Mouse (Mus musculus) stomach, embryonic 15.5 days (tissue): ENCODE data around the gene Olfr625-ps1. TPM values are rescaled to one million over a fixed set of nuclear protein-coding genes. Genes with fewer than 3 reads are reported as not detected.

Source experiments
- polyA plus RNA-seq: library from polyadenylated mRNA; unstranded; fragments of >200 nt; fragmentation: Nextera tagmentation; extraction: Ambion mirVana; gene quantifications from 2 replicates; pipeline ENCODE4 v1.2.1, GENCODE M21; 2015

Olfr625-ps1 gene
- polyA plus RNA-seq, 1 experiment from 2014 or later = not detected

Other genes starting within 250 kb of the Olfr625-ps1 start
- gene Olfr605, start 237.3 kb upstream of the Olfr625-ps1 start, polyA plus RNA-seq = not detected in 2 replicates
- gene Olfr606, start 233.7 kb upstream of the Olfr625-ps1 start, polyA plus RNA-seq = not detected in 2 replicates
- not detected in 2 replicates for gene Olfr607, start 218.6 kb upstream of the Olfr625-ps1 start, polyA plus RNA-seq
- not detected in 2 replicates for gene Olfr608, start 212.8 kb upstream of the Olfr625-ps1 start, polyA plus RNA-seq
- not detected in 2 replicates for gene Olfr609, start 184.7 kb upstream of the Olfr625-ps1 start, polyA plus RNA-seq
- gene Olfr610, start 170.6 kb upstream of the Olfr625-ps1 start, polyA plus RNA-seq = not detected in 2 replicates
- gene Olfr611, start 161.9 kb upstream of the Olfr625-ps1 start, polyA plus RNA-seq = not detected in 2 replicates
- not detected in 2 replicates for gene Olfr612, start 140.0 kb upstream of the Olfr625-ps1 start, polyA plus RNA-seq
- gene Olfr613, start 134.6 kb upstream of the Olfr625-ps1 start, polyA plus RNA-seq = not detected in 2 replicates
- not detected in 2 replicates for gene Olfr615, start 126.6 kb upstream of the Olfr625-ps1 start, polyA plus RNA-seq
- not detected in 2 replicates for gene Olfr616, start 113.6 kb upstream of the Olfr625-ps1 start, polyA plus RNA-seq
- not detected in 2 replicates for gene Olfr617, start 109.7 kb upstream of the Olfr625-ps1 start, polyA plus RNA-seq
- not detected in 2 replicates for gene Olfr618, start 92.6 kb upstream of the Olfr625-ps1 start, polyA plus RNA-seq
- not detected in 2 replicates for gene Olfr619, start 82.1 kb upstream of the Olfr625-ps1 start, polyA plus RNA-seq
- gene Olfr620, start 70.2 kb upstream of the Olfr625-ps1 start, polyA plus RNA-seq = not detected in 2 replicates
- not detected in 2 replicates for gene Olfr622, start 40.0 kb upstream of the Olfr625-ps1 start, polyA plus RNA-seq
- gene Olfr623, start 19.0 kb upstream of the Olfr625-ps1 start, polyA plus RNA-seq = not detected in 2 replicates
- gene Olfr624, start 11.5 kb upstream of the Olfr625-ps1 start, polyA plus RNA-seq = 0.03 and 0.04 TPM in 2 replicates
- not detected in 2 replicates for gene Olfr243, start 32.0 kb downstream of the Olfr625-ps1 start, polyA plus RNA-seq
- gene Olfr628, start 47.7 kb downstream of the Olfr625-ps1 start, polyA plus RNA-seq = not detected in 2 replicates
- not detected in 2 replicates for gene Olfr629, start 62.2 kb downstream of the Olfr625-ps1 start, polyA plus RNA-seq
- not detected in 2 replicates for gene Olfr630, start 74.6 kb downstream of the Olfr625-ps1 start, polyA plus RNA-seq
- gene Olfr69, start 88.9 kb downstream of the Olfr625-ps1 start, polyA plus RNA-seq = not detected in 2 replicates
- gene Olfr68, start 97.0 kb downstream of the Olfr625-ps1 start, polyA plus RNA-seq = not detected in 2 replicates
- not detected in 2 replicates for gene Olfr67, start 109.1 kb downstream of the Olfr625-ps1 start, polyA plus RNA-seq
- 3,099 and 5,430 TPM in 2 replicates for gene Hbb-bt, start 131.3 kb downstream of the Olfr625-ps1 start, polyA plus RNA-seq
- gene Hbb-bs, start 145.4 kb downstream of the Olfr625-ps1 start, polyA plus RNA-seq = 8,336 and 14,080 TPM in 2 replicates
- gene Hbb-bh2, start 157.8 kb downstream of the Olfr625-ps1 start, polyA plus RNA-seq = not detected in 2 replicates
- gene Hbb-bh1, start 160.4 kb downstream of the Olfr625-ps1 start, polyA plus RNA-seq = 4.5 and 5.1 TPM in 2 replicates
- 247 and 357 TPM in 2 replicates for gene Hbb-y, start 170.5 kb downstream of the Olfr625-ps1 start, polyA plus RNA-seq
- not detected in 2 replicates for gene Olfr66, start 203.5 kb downstream of the Olfr625-ps1 start, polyA plus RNA-seq
- not detected in 2 replicates for gene Olfr64, start 211.8 kb downstream of the Olfr625-ps1 start, polyA plus RNA-seq
- gene Olfr65, start 220.8 kb downstream of the Olfr625-ps1 start, polyA plus RNA-seq = not detected in 2 replicates
- not detected in 2 replicates for gene Olfr631, start 246.1 kb downstream of the Olfr625-ps1 start, polyA plus RNA-seq